Mouse (Mus musculus) heart, embryonic 14.5 days (tissue): ENCODE measurements around the gene Cdca4. TPM values are rescaled to one million over a fixed set of nuclear protein-coding genes. Genes with fewer than 3 reads are reported as not detected.
A peak's percentile ranks its signal among the peaks of the same experiment; 100 is the strongest.
"Not testable (repeated sequence)": the region's sequence is repeated elsewhere in the genome, so short reads cannot be mapped to it uniquely, and the experiment has no call there.

Source experiments
- ATAC-seq: fragments of 200-750 bp; cut with Nextera tagmentation; 2 replicates; pipeline ENCODE4 v1.8.0; 2017; ENCODE audit warnings: low read depth, moderate TSS enrichment; ENCODE audit not compliant: insufficient number of reproducible peaks, insufficient read depth, low FRiP score
- H3K27ac ChIP-seq, 2 experiments: fragments of 200-500 bp in 1 of 2; fragments of 300-500 bp in 1 of 2; sonication (generic) in 1 of 2; replicated peaks in 1 of 2; 2 replicates each; pipeline ENCODE4 v1.5.1; 2012 to 2014; ENCODE audit warnings: low read depth in 2 of 2, low read length in 2 of 2, control low read depth in 1 of 2, mild to moderate bottlenecking in 1 of 2, mixed read lengths in 1 of 2; ENCODE audit not compliant: control insufficient read depth in 1 of 2, insufficient read depth in 1 of 2
- H3K27me3 ChIP-seq: fragments of 300-500 bp; sonication (generic); 2 replicates; pipeline ENCODE4 v1.6.1; 2014; ENCODE audit warnings: mild to moderate bottlenecking, low read length, control low read depth; ENCODE audit not compliant: control insufficient read depth, insufficient read depth
- H3K36me3 ChIP-seq: fragments of 300-500 bp; sonication (generic); 2 replicates; pipeline ENCODE4 v1.6.1; 2014; ENCODE audit warnings: mild to moderate bottlenecking, control low read depth, low read length, mixed read lengths; ENCODE audit not compliant: control insufficient read depth, insufficient read depth
- H3K4me1 ChIP-seq, 2 experiments: fragments of 200-500 bp in 1 of 2; fragments of 300-500 bp in 1 of 2; sonication (generic) in 1 of 2; 2 replicates each; pipeline ENCODE4 v1.6.1; 2012 to 2014; ENCODE audit warnings: low read length in 2 of 2, control low read depth in 1 of 2, mixed read lengths in 1 of 2; ENCODE audit not compliant: control insufficient read depth in 2 of 2, insufficient read depth in 2 of 2
- H3K4me2 ChIP-seq: fragments of 300-500 bp; sonication (generic); 2 replicates; pipeline ENCODE4 v1.6.1; 2014; ENCODE audit warnings: mild to moderate bottlenecking, low read length
- H3K4me3 ChIP-seq, 2 experiments: fragments of 200-500 bp in 1 of 2; fragments of 300-500 bp in 1 of 2; sonication (generic) in 1 of 2; 2 replicates each; pipeline ENCODE4 v1.5.1; 2012 to 2014; ENCODE audit warnings: low read length in 2 of 2, mild to moderate bottlenecking in 2 of 2, control low read depth in 1 of 2, low read depth in 1 of 2, moderate library complexity in 1 of 2; ENCODE audit not compliant: control insufficient read depth in 1 of 2, insufficient read depth in 1 of 2
- H3K9ac ChIP-seq: fragments of 300-500 bp; sonication (generic); 2 replicates; pipeline ENCODE4 v1.6.1; 2014; ENCODE audit warnings: mild to moderate bottlenecking, low read length
- H3K9me3 ChIP-seq: fragments of 300-500 bp; sonication (generic); 2 replicates; pipeline ENCODE4 v1.6.1; 2016; ENCODE audit warnings: low read length, control low read depth; ENCODE audit not compliant: control insufficient read depth
- WGBS: fragments of 180-500 bp; shearing (Covaris S2); extraction: QIAGEN DNeasy Blood & Tissue Kit; methylation state at CpG from one replicate; pipeline ENCODE4 v1.1.7; 2014; 5-methylcytosine and 5-hydroxymethylcytosine counted together
- polyA plus RNA-seq: library from polyadenylated mRNA; unstranded; fragments of >200 nt; fragmentation: Nextera tagmentation; extraction: Ambion mirVana; gene quantifications from 2 replicates; pipeline ENCODE4 v1.2.1, GENCODE M21; 2014

The Cdca4 gene
- polyA plus RNA-seq, 1 experiment from 2014 or later = 42.0 TPM

- Histone ChIP-seq H3K4me2 (no peak overlapping the region), H3K27me3 (no peaks in the 10 kb centered on the region), H3K9me3 (no peaks in the 10 kb centered on the region), H3K36me3 (no peaks in the 10 kb centered on the region), H3K27ac (no peak overlapping the region), H3K4me3 (no peak overlapping the region), H3K4me1 (no peaks in the 10 kb centered on the region), H3K9ac (no peak overlapping the region)
- 15% methylated on average over 3 of the region's 3 CpGs for WGBS
- ATAC-seq = peak; percentile 64; the same call in 1 of the 2 replicates
Observed at GRCm38 (mm10) chr12:112843803-112844202, 14.6 kb upstream of the Cdca4 start.

- H3K4me2 ChIP-seq, H3K4me1 ChIP-seq, H3K27me3 ChIP-seq, H3K4me3 ChIP-seq, H3K36me3 ChIP-seq, ATAC-seq, H3K27ac ChIP-seq, H3K9ac ChIP-seq, H3K9me3 ChIP-seq: not testable (repeated sequence)
- WGBS = 77% methylated on average over 2 of the region's 2 CpGs
Observed at GRCm38 (mm10) chr12:112842128-112842527, 12.9 kb upstream of the Cdca4 start.

- H3K27me3 ChIP-seq, H3K27ac ChIP-seq, H3K36me3 ChIP-seq, ATAC-seq, H3K4me2 ChIP-seq, H3K9me3 ChIP-seq, H3K4me1 ChIP-seq, H3K4me3 ChIP-seq, H3K9ac ChIP-seq: not testable (repeated sequence)
- 80% methylated on average over 4 of the region's 4 CpGs for WGBS
Observed at GRCm38 (mm10) chr12:112841338-112841892, 12.2 kb upstream of the Cdca4 start.

- Histone ChIP-seq H3K9ac (no peak overlapping the region), H3K36me3 (no peaks in the 10 kb centered on the region), H3K27ac (no peak overlapping the region), H3K4me1 (no peaks in the 10 kb centered on the region), H3K4me2 (no peak overlapping the region), H3K27me3 (no peaks in the 10 kb centered on the region), H3K4me3 (no peak overlapping the region), H3K9me3 (no peaks in the 10 kb centered on the region)
- 65% methylated on average over 25 of the region's 25 CpGs for WGBS
- no peak for ATAC-seq
Observed at GRCm38 (mm10) chr12:112840209-112841086, 11.2 kb upstream of the Cdca4 start.

GRCm38 (mm10) chr12:112835046-112835445, 5.8 kb upstream of the Cdca4 start:
- Histone ChIP-seq H3K27ac (no peak overlapping the region), H3K4me2 (no peak overlapping the region), H3K9me3 (no peaks in the 10 kb centered on the region), H3K27me3 (no peaks in the 10 kb centered on the region), H3K4me1 (peaks cover 2 to 6% of the 10 kb centered on the region in 2 experiments; a peak in 3 of 4 replicates), H3K9ac (no peak overlapping the region), H3K4me3 (no peak overlapping the region), H3K36me3 (peaks cover 6% of the 10 kb centered on the region; the same call in 1 of the 2 replicates)
- WGBS = 66% methylated on average over 2 of the region's 2 CpGs
- ATAC-seq = no peak

GRCm38 (mm10) chr12:112833527-112833926, 4.3 kb upstream of the Cdca4 start:
- H3K27me3 ChIP-seq = no peaks in the 10 kb centered on the region
- no peaks in the 10 kb centered on the region for H3K9me3 ChIP-seq
- WGBS = 77% methylated on average over 6 of the region's 6 CpGs
- peaks cover 2 to 6% of the 10 kb centered on the region in 2 experiments; a peak in 3 of 4 replicates for H3K4me1 ChIP-seq
- H3K9ac ChIP-seq = no peak overlapping the region
- H3K4me2 ChIP-seq = no peak overlapping the region
- H3K36me3 ChIP-seq = peaks cover 6% of the 10 kb centered on the region; the same call in 1 of the 2 replicates
- ATAC-seq = no peak
- H3K4me3 ChIP-seq = no peak overlapping the region
- no peak overlapping the region for H3K27ac ChIP-seq

GRCm38 (mm10) chr12:112832411-112832810, 3.2 kb upstream of the Cdca4 start:
- H3K4me1 ChIP-seq = peaks cover 8 to 13% of the 10 kb centered on the region in 2 experiments
- H3K27me3 ChIP-seq = no peaks in the 10 kb centered on the region
- H3K4me2 ChIP-seq = no peak overlapping the region
- H3K36me3 ChIP-seq = peaks cover 11% of the 10 kb centered on the region
- no peaks in the 10 kb centered on the region for H3K9me3 ChIP-seq
- no peak overlapping the region for H3K4me3 ChIP-seq
- ATAC-seq = no peak
- WGBS = 88% methylated on average over 5 of the region's 5 CpGs
- no peak overlapping the region for H3K9ac ChIP-seq
- H3K27ac ChIP-seq = no peak overlapping the region
